Mouse (Mus musculus) heart, embryonic 14.5 days (tissue): ENCODE measurements at regions not wholly inside any gene's neighbourhood (a gene's known extent, or its start where the extent isn't known, plus 50 kb on each side); places are given as distances from the start of the nearest gene placed in this dataset.

Source experiments
- ATAC-seq: fragments of 200-750 bp; cut with Nextera tagmentation; 2 replicates; pipeline ENCODE4 v1.8.0; 2017; ENCODE audit warnings: low read depth, moderate TSS enrichment; ENCODE audit not compliant: insufficient number of reproducible peaks, insufficient read depth, low FRiP score
- H3K27ac ChIP-seq, 2 experiments: fragments of 200-500 bp in 1 of 2; fragments of 300-500 bp in 1 of 2; sonication (generic) in 1 of 2; replicated peaks in 1 of 2; 2 replicates each; pipeline ENCODE4 v1.5.1; 2012 to 2014; ENCODE audit warnings: low read depth in 2 of 2, low read length in 2 of 2, control low read depth in 1 of 2, mild to moderate bottlenecking in 1 of 2, mixed read lengths in 1 of 2; ENCODE audit not compliant: control insufficient read depth in 1 of 2, insufficient read depth in 1 of 2
- H3K27me3 ChIP-seq: fragments of 300-500 bp; sonication (generic); 2 replicates; pipeline ENCODE4 v1.6.1; 2014; ENCODE audit warnings: mild to moderate bottlenecking, low read length, control low read depth; ENCODE audit not compliant: control insufficient read depth, insufficient read depth
- H3K36me3 ChIP-seq: fragments of 300-500 bp; sonication (generic); 2 replicates; pipeline ENCODE4 v1.6.1; 2014; ENCODE audit warnings: mild to moderate bottlenecking, control low read depth, low read length, mixed read lengths; ENCODE audit not compliant: control insufficient read depth, insufficient read depth
- H3K4me1 ChIP-seq, 2 experiments: fragments of 200-500 bp in 1 of 2; fragments of 300-500 bp in 1 of 2; sonication (generic) in 1 of 2; 2 replicates each; pipeline ENCODE4 v1.6.1; 2012 to 2014; ENCODE audit warnings: low read length in 2 of 2, control low read depth in 1 of 2, mixed read lengths in 1 of 2; ENCODE audit not compliant: control insufficient read depth in 2 of 2, insufficient read depth in 2 of 2
- H3K4me2 ChIP-seq: fragments of 300-500 bp; sonication (generic); 2 replicates; pipeline ENCODE4 v1.6.1; 2014; ENCODE audit warnings: mild to moderate bottlenecking, low read length
- H3K4me3 ChIP-seq, 2 experiments: fragments of 200-500 bp in 1 of 2; fragments of 300-500 bp in 1 of 2; sonication (generic) in 1 of 2; 2 replicates each; pipeline ENCODE4 v1.5.1; 2012 to 2014; ENCODE audit warnings: low read length in 2 of 2, mild to moderate bottlenecking in 2 of 2, control low read depth in 1 of 2, low read depth in 1 of 2, moderate library complexity in 1 of 2; ENCODE audit not compliant: control insufficient read depth in 1 of 2, insufficient read depth in 1 of 2
- H3K9ac ChIP-seq: fragments of 300-500 bp; sonication (generic); 2 replicates; pipeline ENCODE4 v1.6.1; 2014; ENCODE audit warnings: mild to moderate bottlenecking, low read length
- H3K9me3 ChIP-seq: fragments of 300-500 bp; sonication (generic); 2 replicates; pipeline ENCODE4 v1.6.1; 2016; ENCODE audit warnings: low read length, control low read depth; ENCODE audit not compliant: control insufficient read depth
- WGBS: fragments of 180-500 bp; shearing (Covaris S2); extraction: QIAGEN DNeasy Blood & Tissue Kit; methylation state at CpG from one replicate; pipeline ENCODE4 v1.1.7; 2014; 5-methylcytosine and 5-hydroxymethylcytosine counted together

DNA sequence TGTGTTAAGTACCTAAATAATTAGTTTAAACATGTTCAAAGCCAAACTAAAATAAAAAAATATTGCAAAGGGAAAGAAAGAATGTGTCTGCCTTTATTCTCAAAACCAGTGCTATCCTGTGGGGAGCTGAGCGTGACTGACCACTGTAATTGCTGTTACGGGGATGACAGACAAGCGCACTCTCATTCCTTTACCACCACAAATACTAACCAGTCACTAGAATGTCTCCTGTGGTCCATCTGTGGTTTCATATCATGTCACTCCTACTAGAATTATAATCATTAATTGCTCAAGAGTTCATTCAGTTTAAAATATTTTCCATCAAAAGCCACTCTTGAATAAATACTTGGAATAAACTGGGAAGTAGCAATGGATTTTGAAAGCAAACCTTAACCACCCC is 268.8 kb downstream of the Epha4 start:
- ATAC-seq, result no peak
- Histone ChIP-seq H3K9me3 (no peaks in the 10 kb centered on the region), H3K4me3 (no peak overlapping the region), H3K27ac (no peak overlapping the region), H3K36me3 (no peaks in the 10 kb centered on the region), H3K4me2 (no peak overlapping the region), H3K9ac (no peak overlapping the region), H3K27me3 (no peaks in the 10 kb centered on the region), H3K4me1 (peaks cover 6 to 15% of the 10 kb centered on the region in 2 experiments)
- 88% methylated on average over 3 of the region's 3 CpGs for WGBS

DNA sequence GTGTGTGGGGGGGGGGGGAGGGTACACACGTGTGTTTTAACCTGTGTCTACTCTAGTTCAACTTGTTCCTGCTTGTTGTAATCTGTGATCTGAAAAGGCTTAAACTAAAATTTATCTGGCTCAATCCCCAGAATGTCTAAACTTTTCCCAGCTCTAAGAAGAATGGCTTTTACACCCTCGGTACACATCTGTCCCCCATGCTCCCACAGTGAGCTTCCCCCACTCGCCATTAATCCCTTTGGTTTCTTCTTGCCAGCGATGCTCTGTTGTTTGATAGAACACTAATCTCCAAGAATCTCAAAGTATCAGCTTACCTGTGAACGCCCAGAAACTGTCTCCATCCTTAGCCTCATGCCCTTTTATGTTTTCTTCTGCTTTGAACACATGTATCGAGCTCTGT is 260.6 kb downstream of the Epha4 start:
- Histone ChIP-seq H3K36me3 (no peaks in the 10 kb centered on the region), H3K9me3 (no peaks in the 10 kb centered on the region), H3K4me2 (no peak overlapping the region), H3K4me3 (no peak overlapping the region), H3K27ac (no peak overlapping the region), H3K4me1 (peaks cover 0 to 3% of the 10 kb centered on the region in 2 experiments; a peak in 3 of 4 replicates), H3K27me3 (no peaks in the 10 kb centered on the region), H3K9ac (no peak overlapping the region)
- WGBS, result 84% methylated on average over 6 of the region's 6 CpGs
- no peak for ATAC-seq

DNA sequence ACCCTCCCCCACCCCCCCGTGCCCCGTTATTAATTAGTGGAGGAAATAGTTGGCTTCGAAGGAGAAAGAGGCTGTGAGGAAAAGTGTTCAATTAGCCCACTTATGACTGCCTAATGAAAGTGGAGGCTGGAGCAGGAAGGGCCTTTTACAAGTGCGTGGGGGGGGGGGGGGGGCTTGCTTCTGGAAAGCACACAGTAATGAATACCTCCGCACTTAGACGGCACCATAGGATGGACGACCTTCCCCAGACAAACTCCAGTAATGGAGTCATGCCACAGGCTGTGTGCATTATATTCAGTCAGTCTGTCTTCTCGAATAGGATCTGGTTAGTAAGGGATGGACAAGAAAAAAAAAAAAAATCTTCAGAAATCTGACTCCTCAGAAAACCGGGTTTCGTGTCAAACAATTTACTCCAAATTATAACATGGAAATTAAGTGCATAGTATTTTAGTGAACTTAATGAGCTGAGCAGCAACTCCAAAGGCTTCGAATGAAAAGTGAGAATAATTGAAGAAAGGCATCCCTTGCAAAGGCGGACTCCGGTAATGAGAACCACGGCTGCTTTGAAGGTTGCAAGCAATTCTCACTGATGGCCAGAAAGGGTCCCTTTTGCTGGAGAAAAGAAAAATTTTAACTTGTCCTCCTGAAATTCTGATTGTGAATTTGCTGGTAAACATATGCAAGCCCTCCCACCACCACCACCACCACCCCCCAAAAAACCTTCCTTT is 258.6 kb downstream of the Epha4 start:
- H3K4me3 ChIP-seq, result no peak overlapping the region
- H3K9ac ChIP-seq, result no peak overlapping the region
- WGBS, result 80% methylated on average over 14 of the region's 14 CpGs
- no peaks in the 10 kb centered on the region for H3K9me3 ChIP-seq
- no peaks in the 10 kb centered on the region for H3K36me3 ChIP-seq
- no peak for ATAC-seq
- no peaks in the 10 kb centered on the region for H3K27me3 ChIP-seq
- H3K27ac ChIP-seq, result no peak overlapping the region
- peaks cover 0 to 3% of the 10 kb centered on the region in 2 experiments; a peak in 3 of 4 replicates for H3K4me1 ChIP-seq
- H3K4me2 ChIP-seq, result no peak overlapping the region

GRCm38 (mm10) chr1:77258730-77259310 is 256.1 kb downstream of the Epha4 start:
- Histone ChIP-seq H3K4me1 (peaks cover 0 to 3% of the 10 kb centered on the region in 2 experiments; a peak in 3 of 4 replicates), H3K4me2 (no peak overlapping the region), H3K27ac (no peak overlapping the region), H3K36me3 (no peaks in the 10 kb centered on the region), H3K9me3 (no peaks in the 10 kb centered on the region), H3K4me3 (no peak overlapping the region), H3K27me3 (no peaks in the 10 kb centered on the region), H3K9ac (no peak overlapping the region)
- WGBS, result 56% methylated on average over 7 of the region's 7 CpGs
- no peak for ATAC-seq

DNA sequence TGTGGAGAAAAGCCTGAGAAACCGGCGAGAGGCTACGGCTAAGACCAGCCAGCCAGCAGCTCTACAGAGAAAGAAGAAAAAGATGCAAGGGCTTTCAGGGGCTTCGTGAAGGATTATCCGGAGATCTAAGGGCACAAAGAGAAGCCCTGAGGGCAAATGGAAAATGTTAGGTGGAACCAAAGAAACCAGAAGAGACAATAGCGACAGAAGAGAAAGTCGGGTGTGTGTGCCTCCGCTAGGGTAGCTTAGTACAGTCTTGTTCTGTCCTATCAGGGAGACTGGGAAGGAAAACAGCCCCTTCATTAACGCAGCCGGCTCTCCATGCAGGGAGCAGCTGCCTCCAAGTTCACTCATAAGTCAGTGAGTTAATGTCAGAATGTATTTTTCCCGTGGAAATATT is 255.1 kb downstream of the Epha4 start:
- Histone ChIP-seq H3K4me2 (no peak overlapping the region), H3K27ac (no peak overlapping the region), H3K4me3 (no peak overlapping the region), H3K9me3 (no peaks in the 10 kb centered on the region), H3K9ac (no peak overlapping the region), H3K4me1 (peaks cover 0 to 3% of the 10 kb centered on the region in 2 experiments; a peak in 3 of 4 replicates), H3K27me3 (no peaks in the 10 kb centered on the region), H3K36me3 (no peaks in the 10 kb centered on the region)
- 63% methylated on average over 11 of the region's 11 CpGs for WGBS
- ATAC-seq, result no peak

DNA sequence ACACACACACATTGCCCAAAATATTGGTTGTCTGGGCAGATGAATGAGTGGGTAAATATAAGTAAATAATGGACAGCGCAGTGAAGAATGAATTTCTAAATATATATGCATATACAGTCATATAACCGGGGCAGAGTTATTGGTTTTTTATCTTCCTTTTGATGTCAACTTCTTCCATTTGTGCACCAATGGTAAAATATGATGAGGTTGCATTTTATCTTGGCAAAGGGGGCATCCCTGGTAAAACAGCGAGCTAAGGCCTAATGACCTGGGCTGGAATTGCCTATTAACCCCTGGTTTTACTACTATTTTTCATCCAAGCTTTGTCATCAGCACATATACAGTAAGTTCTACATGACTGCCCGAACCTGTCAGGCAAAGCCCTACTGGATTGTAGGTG is 253.2 kb downstream of the Epha4 start:
- Histone ChIP-seq H3K27ac (no peak overlapping the region), H3K4me1 (peaks cover 0 to 3% of the 10 kb centered on the region in 2 experiments; a peak in 3 of 4 replicates), H3K9me3 (no peaks in the 10 kb centered on the region), H3K27me3 (no peaks in the 10 kb centered on the region), H3K9ac (no peak overlapping the region), H3K4me2 (no peak overlapping the region), H3K36me3 (no peaks in the 10 kb centered on the region), H3K4me3 (no peak overlapping the region)
- no peak for ATAC-seq
- WGBS, result 84% methylated on average over 4 of the region's 4 CpGs

GRCm38 (mm10) chr1:77265677-77266076 is 249.2 kb downstream of the Epha4 start:
- Histone ChIP-seq H3K4me2 (no peak overlapping the region), H3K27ac (no peak overlapping the region), H3K36me3 (no peaks in the 10 kb centered on the region), H3K27me3 (no peaks in the 10 kb centered on the region), H3K9ac (no peak overlapping the region), H3K4me1 (no peaks in the 10 kb centered on the region), H3K4me3 (no peak overlapping the region), H3K9me3 (no peaks in the 10 kb centered on the region)
- 85% methylated on average over 8 of the region's 8 CpGs for WGBS
- ATAC-seq, result no peak
